Mouse (Mus musculus): Measurements from ENCODE around the gene Leng9.

GRCm38 (mm10) chr7:4154976-4155375, 4.8 kb upstream of the Leng9 start:
- TF ChIP-seq CTCF (IDR thresholded peaks at IDR 0.05; ENCODE audit: low read depth): no peak
- TF ChIP-seq EP300 (IDR thresholded peaks at IDR 0.05; ENCODE audit: low read depth): no peak
